Mouse (Mus musculus): ENCODE measurements around the gene Gss.
"Not testable (repeated sequence)": the region's sequence is repeated elsewhere in the genome, so short reads cannot be mapped to it uniquely, and the experiment has no call there.

Gene Gss

DNA sequence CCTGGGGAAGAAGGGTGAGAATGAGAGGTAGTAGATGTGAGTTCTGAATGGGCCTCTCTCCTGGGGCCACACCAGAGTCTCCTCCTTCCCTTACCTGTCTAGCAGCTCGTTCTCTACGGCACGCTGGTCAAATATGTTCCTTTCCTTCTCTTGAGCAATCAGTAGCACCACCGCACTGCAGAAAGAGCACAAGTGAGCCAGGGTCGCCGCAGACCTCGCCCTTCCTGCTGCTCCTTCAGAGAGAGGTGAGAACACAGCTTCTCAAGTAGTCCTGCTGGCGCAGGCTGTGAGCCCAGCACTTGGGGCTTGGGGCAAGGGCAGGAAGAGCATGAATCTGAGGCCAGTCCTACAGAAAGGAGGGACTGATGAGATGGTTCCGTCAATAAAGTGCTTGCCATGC, 19.6 kb downstream of the Gss start:
- DNase-seq: no peak

DNA sequence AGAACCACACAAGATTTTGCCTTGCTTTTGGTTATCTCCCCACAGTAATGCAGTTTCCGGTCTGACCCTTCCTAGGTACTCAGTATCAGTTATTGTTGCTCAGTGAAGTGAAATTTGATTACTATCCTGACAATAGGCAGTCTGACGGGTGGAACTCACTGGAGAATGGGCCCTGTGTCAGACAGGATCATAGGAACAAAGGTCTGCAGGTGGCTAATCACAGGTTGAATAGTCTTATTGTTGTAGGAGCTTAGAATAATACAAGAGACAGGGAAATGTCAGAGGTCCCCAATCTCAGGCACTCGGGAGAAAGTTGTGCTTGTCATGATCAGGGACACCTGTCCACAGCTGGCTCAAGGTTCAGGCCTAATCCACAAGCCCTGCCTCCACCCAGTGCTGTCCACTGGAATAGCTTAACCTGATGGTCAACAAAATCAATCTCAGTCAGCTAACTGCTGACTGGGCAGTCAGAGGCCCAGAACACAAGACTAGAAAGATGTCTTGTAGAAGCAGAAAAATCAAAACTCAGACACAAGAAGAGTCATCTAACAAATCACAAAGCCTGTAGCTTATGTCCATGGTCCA, 23.3 kb downstream of the Gss start:
- DNase-seq: peak; percentile 41

DNA sequence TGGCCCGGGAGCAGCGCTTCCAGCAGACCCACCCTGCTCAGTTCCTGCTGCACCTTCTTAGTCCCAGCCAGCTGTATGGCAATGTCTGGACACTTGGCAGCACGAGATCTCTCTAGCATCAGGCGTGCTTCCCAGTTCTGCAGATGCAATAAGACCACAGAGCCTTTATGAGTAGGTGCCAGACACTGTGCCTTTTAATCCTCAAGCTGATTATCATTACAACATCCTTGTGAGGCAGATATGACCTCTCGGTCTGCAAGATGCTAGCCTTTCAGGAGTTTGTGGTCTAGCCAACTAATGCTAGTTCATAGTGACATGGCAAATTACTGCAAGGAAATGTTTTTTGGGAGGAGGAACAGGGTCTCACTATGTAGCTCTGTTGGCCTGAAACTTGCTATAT, 24.9 kb downstream of the Gss start:
- DNase-seq: no peak

DNA sequence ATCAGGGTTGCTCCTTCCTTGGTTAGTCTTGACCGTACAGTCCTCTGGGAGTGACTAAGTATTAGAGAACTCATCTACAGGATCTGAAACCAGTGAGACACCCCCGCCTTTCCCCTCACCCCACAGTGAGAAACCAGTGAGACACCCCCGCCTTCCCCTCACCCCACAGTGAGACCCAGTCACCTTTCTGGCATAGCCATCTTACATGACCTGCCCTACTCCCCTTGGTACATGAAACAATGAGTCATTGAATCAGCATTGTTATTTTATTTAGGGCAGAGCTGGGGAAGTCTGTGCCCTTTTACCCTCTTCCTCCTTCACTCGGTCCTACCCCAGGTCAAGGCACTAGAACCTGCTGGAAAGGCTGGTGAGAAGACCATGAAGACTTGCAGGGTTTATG, 29.7 kb downstream of the Gss start:
- DNase-seq: no peak

DNA sequence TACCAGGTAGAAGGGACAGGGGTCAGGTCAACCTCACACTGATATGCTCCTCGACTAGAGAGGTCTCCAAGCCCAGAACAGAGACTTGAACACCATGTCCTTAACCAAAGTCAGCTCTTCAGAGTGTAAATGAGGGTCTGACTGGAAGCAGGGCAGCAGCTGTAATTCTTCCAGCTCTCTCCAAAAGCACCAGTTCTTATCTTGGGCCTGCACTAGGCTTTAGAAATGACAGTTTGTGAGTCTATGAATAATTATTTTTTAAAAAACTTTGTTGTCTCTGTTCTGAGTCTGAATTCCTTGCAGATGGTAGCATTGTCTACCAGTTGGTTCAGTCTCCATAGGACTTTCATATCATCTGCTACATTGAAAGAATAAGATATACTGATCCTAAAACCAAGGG, 30.4 kb downstream of the Gss start:
- DNase-seq: no peak

DNA sequence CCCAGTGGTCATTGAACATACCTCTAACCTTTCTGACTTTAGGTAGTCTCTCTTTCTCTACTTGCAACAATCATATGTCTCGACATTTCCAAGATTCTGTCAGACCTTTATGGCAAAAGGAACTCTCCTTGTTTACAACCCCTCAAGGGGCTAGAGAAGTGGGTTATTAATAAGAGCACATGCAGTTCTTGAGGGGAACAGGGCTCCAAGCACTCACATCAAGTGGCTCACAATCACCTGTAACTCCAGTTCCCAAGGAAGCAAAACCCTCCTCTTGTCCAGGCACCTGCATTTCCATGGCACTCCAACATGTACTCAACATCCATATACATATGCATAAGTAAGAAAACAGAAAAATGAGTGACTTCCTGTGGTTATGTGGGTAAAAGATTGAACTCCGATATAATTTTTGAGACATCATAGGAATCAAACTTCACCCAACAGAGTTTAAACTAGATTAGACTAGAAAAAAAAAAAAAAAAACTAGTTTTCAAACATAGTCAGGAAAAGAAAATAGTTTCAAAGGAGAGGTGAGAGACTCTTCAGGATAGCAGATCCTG, 38.1 kb downstream of the Gss start:
- no peak for DNase-seq

DNA sequence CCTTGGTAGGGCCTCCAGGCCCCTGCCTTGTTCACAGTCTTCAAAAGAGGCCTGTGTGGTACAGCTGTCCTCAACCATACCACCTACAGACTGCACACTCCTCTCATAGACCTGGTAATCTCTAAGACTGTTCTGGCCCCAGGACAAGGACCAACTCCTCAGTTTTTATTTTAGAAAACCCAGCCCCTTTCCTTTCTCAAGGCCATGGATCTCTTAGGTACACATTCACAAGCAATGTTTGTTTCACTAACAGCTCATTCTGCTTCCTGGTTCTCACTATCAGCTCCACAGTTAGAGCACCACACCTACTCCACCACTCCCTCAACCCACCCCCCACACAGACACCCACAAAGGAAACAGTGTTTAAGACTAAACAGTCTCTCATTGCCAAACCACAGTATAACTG, 39.7 kb downstream of the Gss start:
- DNase-seq: no peak

DNA sequence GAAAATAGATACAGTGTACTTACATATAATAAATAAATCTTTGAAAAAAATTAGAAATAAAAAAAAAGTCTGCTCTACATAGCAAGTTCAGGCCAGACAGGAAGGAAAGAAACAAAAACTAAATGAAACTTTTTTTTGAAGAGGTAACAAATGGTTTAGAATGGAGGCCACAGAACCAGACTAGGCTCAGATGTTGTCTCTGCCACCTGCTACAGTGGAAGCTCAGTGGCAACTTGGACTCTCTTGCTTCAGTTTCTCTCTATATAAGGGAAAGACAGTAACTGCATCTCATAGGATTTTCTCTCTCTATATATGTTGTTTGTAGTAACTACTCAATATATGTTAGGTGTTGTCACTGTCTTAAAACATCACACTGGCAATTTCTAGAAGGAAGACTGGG, 40.3 kb downstream of the Gss start:
- no peak for DNase-seq

DNA sequence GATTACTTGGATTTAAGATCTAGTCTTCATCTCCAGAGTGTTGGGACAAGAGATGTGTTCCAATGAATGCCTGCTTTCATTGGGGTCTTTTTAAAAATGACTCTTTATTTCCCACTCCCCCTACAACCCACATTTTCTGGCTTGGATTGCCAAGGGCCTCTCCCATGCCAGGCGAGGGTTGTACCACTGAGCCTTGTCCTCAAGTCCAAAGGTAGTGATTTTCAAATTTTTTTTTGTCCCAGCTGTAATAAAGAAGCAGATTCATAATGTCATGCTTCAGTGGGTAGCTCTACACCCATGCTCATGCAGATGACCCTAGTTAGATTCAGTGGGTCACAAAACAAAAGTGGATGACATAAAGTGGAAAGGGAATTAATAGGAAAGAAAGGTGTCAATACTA, 45.7 kb downstream of the Gss start:
- DNase-seq: no peak

DNA sequence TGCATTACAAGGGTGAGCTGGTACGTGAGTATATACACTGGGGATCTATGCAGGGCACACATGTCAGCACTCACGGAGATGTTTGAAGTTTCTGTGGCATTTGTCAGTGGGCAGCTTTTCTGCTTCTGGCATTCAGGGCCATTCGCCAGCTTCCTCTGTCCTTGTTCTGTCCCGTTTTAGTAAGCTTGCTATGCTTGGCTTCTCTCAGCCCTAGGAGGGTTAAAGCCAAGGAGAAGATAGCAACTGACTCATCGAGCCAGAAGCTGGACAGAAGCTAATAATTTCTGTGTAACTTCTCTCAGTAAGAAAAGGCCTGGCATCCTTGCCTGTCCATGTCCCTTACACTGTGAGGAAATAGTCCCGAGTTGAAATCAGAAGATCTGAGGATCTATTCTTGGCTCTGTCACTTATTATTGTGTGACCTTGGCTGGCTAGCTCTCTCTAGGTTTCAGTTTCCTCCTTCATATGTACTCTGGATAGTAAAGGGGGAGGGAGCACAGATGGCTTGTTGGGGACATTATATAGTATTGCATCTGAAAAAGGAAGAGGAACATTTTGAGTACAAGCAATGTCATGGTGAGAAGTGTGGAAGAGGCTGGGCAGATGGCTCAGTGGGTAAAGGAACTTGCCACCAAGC, 51.7 kb downstream of the Gss start:
- DNase-seq: peak; percentile 37

DNA sequence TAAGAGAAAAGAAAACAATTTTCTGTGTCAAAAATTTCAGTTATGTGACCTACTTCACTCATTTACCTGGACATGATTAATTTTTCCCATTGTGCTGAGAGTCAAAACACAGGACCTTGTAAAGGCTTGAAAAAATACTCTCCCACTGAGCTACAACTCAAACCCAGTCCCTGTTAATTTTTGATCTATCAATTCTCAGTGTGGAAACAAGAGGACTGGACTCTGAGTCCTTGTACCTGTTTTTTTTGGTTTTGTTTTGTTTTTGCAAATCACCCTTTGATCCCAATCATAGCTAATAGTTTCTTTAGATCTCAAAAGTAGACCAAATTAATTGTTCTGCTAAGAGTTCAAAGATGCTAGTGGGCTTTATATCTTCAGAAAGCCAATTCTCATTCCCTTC, 52.9 kb downstream of the Gss start:
- no peak for DNase-seq

DNA sequence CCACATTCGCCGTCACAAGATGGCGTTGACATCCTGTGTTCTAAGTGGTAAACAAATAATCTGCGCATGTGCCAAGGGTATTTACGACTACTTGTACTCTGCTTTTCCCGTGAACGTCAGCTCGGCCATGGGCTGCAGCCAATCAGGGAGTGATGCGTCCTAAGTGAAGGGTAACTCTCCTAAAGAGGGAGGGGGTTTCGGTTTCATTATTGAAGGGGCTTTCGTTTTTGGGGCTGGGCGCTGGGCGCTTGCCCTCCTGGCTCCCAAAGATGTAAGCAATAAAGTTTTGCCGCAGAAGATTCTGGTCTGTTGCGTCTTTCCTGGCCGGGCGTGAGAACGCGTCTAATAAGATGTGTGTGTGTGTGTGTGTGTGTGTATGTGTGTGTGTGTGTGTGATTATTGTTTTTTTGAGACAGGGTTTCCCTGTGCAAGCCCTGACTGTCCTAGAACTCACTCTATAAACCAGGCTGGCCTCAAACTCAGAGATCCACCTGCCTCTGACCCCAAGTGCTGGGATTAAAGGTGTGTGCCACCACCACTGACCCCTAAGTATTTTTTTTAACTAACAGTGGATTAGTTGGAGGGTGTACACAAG, 54.0 kb downstream of the Gss start:
- not testable (repeated sequence) for DNase-seq

DNA sequence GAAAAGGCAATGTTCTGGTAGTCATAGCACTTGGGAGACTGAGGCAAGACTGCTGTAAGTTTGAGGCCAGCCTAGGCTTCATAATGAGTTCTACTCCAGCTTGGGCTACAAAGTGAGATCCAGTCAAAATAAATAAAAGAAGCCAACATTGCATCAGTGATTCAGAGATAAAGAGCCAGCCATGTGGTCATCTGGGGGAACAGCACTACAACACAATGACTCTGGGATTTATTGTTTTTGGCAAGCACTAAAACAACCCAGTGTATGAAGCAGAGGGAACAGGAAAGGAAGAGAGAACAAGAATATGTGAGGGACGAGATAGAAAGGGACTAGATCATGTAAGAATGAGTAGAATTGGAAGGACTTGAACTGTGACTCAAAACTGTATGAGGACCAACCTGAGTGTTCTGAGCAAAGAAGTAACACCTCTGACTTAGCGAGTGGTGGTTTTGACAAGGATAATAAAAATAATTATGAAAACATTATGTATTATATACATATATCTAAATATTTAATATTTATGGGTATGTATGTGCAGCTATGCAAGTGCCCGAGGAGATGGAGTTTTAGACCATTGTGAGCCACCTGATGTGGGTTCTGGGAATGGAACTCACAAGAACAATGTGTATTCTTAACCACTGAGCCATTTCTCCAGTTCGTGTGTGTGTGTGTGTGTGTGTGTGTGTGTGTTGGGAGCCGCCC, 54.7 kb downstream of the Gss start:
- DNase-seq: no peak

DNA sequence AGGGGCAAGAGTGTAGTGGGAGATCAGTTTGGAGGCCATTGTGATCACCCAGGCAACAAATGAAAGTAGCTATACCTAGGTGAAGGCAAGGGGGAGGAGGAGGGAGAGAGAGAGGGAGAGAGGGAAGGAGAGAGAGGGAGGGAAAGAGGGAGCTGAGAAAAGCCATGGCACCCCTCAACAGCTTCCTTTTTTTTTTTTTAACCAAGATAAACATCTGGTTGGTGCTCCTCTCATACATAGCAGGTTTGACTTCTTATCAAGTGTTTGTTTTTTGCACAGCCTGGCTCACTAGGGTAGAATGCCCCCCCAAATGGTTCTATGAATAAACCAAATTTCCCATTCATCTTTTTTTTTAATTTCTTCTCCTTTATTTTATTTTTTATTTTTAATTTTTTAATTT, 56.3 kb downstream of the Gss start:
- no peak for DNase-seq

DNA sequence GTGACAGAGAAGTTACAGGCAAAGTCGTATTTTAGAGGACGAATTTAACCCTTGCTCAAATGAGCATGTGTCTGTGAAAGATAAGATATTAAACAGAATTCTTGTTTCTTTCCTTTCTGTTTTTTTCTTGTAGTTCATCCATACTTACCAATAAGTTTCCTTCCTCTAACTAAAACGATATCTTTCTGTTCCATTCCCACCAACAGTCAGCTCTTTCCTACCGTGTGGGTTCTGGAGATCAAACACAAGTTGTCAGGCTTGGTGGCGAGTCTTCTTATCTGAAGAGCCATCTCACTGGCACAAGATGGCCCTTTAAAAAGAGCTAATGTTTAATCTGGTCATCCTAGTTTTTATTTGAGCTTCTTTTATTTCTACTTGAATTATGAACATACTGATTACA, 65.2 kb downstream of the Gss start:
- DNase-seq: no peak

DNA sequence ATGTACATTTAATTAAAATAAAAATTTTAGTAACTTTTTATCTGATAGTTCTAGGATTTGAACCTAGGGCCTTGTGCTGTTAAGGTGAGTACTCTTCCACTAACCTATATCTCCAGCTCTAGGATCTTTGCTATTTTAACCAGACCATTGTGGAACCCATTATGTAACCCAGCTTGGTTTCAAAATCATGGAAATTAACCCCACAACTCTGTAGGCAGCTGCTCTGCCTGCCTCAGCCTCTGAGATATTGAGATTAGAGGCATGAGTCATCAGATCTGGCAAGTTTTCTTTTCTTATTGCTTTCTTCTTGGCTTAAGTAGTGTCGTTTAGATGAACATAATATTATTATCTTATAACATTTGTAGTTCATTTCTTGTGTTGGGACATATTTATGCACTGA, 68.2 kb downstream of the Gss start:
- DNase-seq: no peak

DNA sequence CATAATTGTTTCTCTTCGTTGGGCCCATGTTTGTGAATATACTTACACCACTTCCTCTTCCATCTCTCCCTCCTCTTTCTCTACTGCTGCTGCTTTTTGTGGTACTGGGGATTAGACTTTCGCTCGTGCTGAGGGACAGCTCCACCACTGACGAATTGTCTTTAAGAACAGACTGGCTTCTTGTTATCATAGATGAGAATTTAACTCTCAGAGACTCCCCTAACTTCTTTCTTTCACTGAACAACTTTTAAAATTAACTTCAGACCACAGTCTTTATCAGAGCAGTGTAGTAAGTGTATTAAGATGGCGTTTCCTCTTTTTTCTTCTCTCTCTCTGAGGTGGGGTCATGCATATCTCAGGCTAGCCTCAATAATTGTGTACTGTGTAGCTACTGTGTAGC, 68.9 kb downstream of the Gss start:
- no peak for DNase-seq

DNA sequence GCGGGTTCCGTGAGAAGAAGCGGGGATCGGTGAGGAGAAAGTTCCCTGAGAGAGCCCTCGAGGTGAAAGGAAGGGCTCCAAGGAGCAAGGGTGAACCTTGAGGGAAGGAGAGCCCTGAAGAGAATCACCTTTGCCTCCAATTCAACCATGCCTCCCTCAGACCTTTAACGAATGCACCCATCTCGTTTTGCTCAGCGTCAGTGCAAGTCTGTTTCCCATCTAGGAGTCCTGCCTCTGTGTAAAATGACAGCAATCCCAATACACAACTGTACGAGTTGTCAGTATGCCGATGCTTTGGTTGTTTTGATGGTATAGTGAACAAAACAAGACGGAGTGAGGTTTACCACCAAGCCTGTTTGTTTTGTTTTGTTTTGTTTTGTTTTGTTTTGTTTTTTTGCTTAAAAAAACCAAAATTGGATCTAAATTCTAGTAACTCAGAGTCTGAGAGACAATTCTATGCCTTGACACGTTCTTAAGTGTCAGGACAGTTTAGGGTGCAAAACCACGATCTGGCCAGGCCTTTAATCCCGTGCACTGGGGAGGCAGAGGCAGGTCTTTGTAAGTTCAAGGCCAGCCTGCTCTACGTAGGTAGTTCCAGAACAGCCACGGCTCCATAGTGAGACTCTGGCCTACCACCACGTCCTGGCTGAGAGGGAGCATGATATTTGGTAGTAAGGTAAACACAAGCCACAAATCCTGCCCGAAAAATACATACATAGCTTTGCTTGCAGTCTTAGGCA, 73.9 kb downstream of the Gss start:
- DNase-seq: no peak

DNA sequence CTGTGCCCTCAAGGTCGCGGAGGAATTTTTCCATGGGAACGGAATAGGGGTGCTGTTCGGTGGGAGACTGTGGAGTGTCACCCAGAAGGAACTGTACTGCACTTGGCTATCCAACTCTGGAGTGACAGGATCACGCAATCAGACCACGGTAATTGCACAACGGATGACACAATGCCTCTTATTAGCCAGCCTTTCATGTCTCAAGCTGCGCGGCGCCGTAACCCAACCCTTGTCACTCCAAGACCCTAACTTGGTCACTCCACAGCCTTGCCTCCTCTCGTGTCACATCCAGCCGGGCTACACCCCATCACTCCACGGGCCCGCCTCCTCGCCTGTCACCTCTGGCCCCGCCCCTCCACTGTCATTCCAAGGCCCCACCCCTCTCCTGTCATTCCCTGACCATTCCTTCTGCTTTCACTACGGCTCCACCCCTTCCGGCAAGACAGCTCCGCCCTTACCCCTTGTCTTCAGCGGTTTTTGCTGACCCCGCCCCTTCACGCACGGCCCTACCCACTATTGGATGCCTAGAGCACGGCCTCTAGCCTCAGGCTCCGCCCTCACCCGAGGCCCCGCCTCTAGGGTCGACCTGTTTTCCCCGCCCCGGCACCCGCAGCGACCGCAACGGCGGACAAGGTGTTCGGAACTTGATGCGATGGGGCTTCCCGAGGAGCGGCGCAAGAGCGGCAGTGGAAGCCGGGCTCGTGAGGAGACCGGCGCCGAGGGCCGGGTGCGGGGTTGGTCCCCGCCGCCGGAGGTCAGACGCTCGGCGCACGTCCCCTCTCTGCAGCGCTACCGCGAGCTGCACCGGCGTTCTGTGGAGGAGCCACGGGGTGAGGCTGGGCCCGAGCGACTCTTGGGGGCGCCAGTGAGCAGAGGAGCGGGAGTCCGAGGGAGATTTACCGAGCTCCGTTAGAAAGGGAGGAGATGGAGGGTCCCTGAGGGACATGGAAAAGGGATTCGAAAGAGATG, 74.9 kb downstream of the Gss start, which contains the start of the genes Acss2 and Ggt7:
Gene Acss2 (plus strand): TSS at position 494 of the 969 bp plus-strand sequence.
Gene Ggt7 (minus strand): TSS at position 783 of the 969 bp plus-strand sequence.
- DNase-seq: peak; percentile 99

DNA sequence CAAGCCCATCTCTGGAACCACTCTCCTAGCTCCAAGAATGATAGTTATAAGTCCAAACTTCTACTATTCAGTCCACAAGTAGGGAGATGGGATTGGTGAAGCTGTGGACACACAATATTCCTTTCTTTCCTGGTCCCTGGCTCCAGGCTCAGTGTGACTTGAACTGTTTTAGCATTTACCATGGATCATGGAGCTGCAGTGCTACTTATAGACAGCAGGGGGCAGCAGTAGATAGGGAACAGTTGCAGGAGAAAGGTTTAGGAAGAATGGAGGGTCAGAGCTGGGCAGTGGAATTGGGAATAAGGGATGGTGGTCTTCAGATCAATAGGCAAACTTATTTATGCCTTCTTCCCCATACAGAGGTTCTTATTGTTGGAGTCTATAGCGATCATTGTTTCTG, 76.7 kb downstream of the Gss start:
- peak; percentile 51 for DNase-seq

DNA sequence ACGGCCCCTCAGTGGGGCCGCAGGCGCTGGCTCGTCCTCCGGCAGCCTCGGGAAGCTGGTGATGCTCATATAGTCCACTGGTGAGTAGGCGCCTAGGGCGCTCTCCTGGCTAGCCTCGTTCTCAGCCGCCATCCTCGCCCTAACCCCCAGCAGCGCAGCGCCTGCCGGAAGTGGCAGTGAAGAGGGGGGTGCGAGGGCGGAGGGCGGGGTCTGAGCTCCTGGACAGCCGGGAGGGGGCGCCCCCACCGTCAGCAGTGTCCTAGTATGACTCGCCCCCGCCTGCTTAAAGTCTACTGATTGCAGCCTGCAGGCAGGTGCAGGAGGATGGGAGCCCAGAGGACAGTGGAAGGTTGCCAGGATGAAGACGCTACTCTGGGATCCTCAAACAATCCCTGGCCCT, 77.9 kb downstream of the Gss start:
- peak; percentile 55 for DNase-seq

DNA sequence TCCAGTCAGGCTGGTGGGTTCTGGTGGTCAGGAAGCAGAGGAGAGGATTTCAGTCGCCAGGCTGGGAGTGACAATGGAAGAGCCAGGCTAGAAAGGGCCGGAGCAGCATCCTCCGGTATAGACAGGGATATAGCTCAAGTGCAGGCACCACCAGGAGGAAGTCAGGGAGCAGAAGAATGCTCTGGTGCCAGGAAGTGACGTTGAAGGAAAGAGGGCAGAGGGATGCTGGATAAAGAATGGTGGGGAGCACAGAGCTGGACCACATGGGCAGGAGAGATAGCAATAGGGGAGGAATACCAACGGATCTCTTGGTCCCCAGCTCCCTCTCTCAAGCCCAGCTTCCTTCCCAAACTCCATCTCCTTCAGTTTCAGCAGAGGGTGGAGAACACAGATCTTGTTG, 79.1 kb downstream of the Gss start:
- DNase-seq: no peak

All from kidney, adult 11 months (tissue).